Mouse (Mus musculus): Measurements from ENCODE around the gene Ackr1. TPM values are rescaled to one million over a fixed set of nuclear protein-coding genes. Genes with fewer than 3 reads are reported as not detected.

Ackr1 gene
- total RNA-seq, 2 experiments from 2014 or later, result 81.0 to 90.2 TPM

DNA sequence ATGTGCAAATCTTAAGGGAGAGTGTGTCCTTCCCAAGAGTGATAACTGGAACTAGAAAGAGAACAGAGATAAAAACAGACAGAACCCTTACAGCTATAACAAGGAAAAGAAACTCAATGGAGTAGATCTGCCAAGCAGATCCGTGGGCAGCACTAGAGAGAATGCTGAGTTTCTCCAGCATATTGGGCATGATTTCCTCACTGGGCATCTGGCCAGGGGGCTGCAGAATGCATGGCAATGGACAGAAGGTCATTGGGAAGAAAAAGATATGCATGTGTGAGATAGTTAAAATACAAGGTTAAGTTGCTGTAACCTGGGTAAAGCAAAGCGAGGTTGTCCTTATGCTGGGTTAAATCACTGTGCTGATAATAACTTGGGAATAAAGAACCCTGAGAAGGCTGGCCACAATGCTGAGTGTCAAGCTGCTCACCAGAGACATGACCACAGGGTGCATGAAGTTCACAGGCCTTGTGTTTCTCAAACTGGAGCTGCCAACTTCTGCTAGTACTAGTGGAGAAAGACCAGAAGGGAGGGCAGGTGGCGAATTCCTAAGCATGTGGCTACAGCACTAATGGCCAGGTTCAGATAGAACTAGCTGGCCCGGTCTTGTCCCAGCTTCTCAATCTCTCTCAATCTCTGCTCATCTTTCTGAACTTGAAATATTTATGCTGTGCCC is 30.7 kb upstream of the Ackr1 start:
- intact Hi-C loops (cut with DNase I), result loop anchor here (10.0 kb wide), 1 partner anchor 609 kb away; no protein-coding TSS in a partner anchor
- peak overlapping the region; percentile 3; the same call in 1 of the 2 replicates for H3K4me3 ChIP-seq
- no peak overlapping the region for H3K27ac ChIP-seq
- DNase-seq (ENCODE audit: extremely low spot score in 1 of 2, low spot score in 2 of 2), result no peak
- TF ChIP-seq CTCF (IDR thresholded peaks at IDR 0.05), result no peak

DNA sequence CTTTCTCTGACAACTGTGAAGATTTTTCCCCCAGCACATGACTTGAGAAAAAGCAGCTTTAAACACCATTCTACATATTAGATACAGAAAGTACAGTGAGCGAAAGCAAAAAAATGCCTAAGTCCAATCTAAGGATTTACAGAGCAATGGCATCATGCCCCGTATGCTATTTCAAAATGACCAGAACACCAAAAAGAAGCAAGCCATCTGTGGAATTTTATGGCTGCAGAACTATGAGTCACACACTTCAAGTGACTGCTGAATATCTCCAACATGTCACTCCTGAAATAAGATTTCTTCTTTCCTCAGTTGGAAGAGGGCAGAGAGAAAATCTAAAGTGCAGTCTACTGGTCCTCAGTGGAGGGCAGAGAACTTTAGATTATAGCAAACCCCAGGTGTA is 29.9 kb upstream of the Ackr1 start:
- intact Hi-C loops (cut with DNase I), result loop anchor here (10.0 kb wide), 1 partner anchor 609 kb away; no protein-coding TSS in a partner anchor
- TF ChIP-seq CTCF (IDR thresholded peaks at IDR 0.05), result no peak
- DNase-seq (ENCODE audit: extremely low spot score in 1 of 2, low spot score in 2 of 2), result no peak
- H3K4me3 ChIP-seq, result peak overlapping the region; percentile 3; the same call in 1 of the 2 replicates
- H3K27ac ChIP-seq, result no peak overlapping the region

- no peak for TF ChIP-seq CTCF (IDR thresholded peaks at IDR 0.05)
- intact Hi-C loops (cut with DNase I), result loop anchor here (10.0 kb wide), 1 partner anchor 607 kb away; no protein-coding TSS in a partner anchor
- Histone ChIP-seq H3K4me3 (no peak overlapping the region), H3K27ac (no peak overlapping the region)
- no peak for DNase-seq (ENCODE audit: extremely low spot score in 1 of 2, low spot score in 2 of 2)
Observed at GRCm38 (mm10) chr1:173361651-173362050, 28.1 kb upstream of the Ackr1 start.

DNA sequence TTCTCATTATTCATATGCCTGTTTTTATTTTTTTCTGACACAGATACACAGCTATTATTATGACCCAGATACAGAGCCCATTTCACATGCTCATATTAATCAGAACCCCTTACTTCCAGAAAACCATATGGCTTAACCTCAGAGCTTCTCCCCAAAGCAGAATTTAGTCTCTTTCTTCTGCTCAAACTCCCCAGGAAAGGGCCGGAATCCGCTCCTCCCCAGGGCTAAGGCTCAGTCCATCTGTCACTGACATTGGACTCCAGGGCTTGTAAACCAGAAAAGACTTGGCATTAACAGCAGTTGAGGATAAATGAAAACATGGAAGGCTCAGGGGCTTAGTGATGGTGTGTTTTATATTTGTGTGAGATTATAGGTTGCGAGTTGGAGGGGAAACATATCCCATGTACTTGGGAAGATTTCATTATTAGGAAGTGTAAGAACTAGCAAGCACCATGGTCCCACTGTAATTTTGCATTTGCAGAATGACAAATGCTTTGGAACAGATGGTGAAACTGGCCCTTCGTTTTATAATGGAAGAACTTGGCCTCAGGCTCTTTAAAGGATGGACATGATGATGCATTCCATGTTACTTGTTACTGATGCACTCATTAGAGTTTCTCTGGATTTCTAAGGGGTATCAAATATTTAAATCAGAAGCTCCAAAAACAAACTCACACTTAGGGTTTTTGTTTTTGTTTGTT is 26.2 kb upstream of the Ackr1 start:
- Histone ChIP-seq H3K4me3 (no peak overlapping the region), H3K27ac (no peak overlapping the region)
- no peak for DNase-seq (ENCODE audit: extremely low spot score in 1 of 2, low spot score in 2 of 2)
- TF ChIP-seq CTCF (IDR thresholded peaks at IDR 0.05), result no peak
- intact Hi-C loops (cut with DNase I), result loop anchor here (10.0 kb wide), 1 partner anchor 605 kb away; no protein-coding TSS in a partner anchor

GRCm38 (mm10) chr1:173357799-173358198 is 24.2 kb upstream of the Ackr1 start:
- intact Hi-C loops (cut with DNase I), result loop anchor here (1.0 kb wide), 2 partner anchors 10 to 20 kb away; partner anchors contain the start of gene Cadm3
- DNase-seq (ENCODE audit: extremely low spot score in 1 of 2, low spot score in 2 of 2), result peak in 1 of 2 experiments; percentile 54
- Histone ChIP-seq H3K4me3 (no peak overlapping the region), H3K27ac (0 out of 2 replicates have a peak overlapping the region, but pooled peaks have one; percentile 40)
- no peak for TF ChIP-seq CTCF (IDR thresholded peaks at IDR 0.05)

DNA sequence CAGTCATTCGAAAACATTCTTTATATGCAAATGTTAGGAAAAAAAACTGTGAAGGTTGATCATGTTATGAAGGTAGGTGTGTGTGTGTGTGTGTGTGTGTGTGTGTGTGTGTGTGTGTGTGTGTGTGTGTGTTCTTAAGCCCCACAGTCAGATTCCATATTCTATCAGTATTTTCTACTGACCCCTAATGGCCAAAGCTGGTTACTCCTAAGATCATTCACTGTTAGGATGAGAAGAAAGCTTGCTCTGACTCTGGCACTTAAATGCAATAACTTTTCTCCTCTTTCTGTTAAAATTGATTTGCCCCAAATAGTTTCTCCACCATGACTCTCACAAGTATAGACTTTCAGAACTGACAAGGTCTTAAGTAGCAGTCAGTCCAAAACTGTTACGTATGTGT is 23.1 kb upstream of the Ackr1 start:
- intact Hi-C loops (cut with DNase I), result loop anchor here (1.0 kb wide), 2 partner anchors 11 to 19 kb away; partner anchors contain the start of gene Cadm3
- TF ChIP-seq CTCF (IDR thresholded peaks at IDR 0.05), result peak; percentile 21; the same call in 1 of the 2 replicates
- DNase-seq (ENCODE audit: extremely low spot score in 1 of 2, low spot score in 2 of 2), result no peak
- Histone ChIP-seq H3K4me3 (no peak overlapping the region), H3K27ac (no peak overlapping the region)

DNA sequence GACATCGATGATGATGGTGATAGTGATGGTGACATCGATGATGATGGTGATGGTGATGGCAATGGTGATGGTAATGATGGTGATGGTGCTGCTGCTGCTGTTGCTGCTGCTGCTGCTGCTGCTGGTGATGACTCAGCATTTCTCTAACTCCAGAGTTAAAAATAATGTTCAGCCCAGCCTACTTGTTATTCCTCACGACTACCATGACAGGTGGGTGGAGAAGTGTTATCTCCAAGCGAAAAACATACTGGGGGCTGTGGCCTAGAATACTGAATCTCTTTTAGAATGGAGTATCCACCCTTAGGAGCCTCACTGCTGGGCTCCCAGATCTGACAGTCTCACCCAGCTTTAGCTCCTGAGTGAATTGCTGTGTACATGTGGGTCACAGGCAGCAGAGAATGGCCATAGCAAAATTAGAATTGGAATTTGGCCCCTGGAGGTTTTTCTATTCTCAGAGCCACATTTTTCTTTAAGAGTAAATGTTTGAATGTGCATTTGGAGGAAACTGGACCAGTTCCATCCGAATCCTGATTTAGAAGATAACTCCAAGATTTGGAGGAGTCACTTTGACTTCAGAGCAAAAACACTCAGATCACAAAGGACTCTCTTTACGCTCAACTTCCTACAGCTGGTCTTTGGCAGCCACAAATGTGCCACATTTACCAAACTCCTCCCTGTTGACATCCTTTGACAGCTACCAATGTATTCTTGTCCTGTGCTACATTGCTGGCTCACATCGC is 21.7 kb upstream of the Ackr1 start:
- Histone ChIP-seq H3K4me3 (no peak overlapping the region), H3K27ac (peak overlapping the region; percentile 37)
- TF ChIP-seq CTCF (IDR thresholded peaks at IDR 0.05), result no peak
- intact Hi-C loops (cut with DNase I), result loop anchor here (2.0 kb wide), 1 partner anchor 14 kb away; no protein-coding TSS in a partner anchor
- DNase-seq (ENCODE audit: extremely low spot score in 1 of 2, low spot score in 2 of 2), result peak in 1 of 2 experiments; percentile 29

- intact Hi-C loops (cut with DNase I), result no loop called here
- DNase-seq (ENCODE audit: extremely low spot score in 1 of 2, low spot score in 2 of 2), result no peak
- TF ChIP-seq CTCF (IDR thresholded peaks at IDR 0.05), result no peak
- Histone ChIP-seq H3K27ac (no peak within 1 kb of the TSS), H3K4me3 (no peak within 1 kb of the TSS)
Observed at GRCm38 (mm10) chr1:173350372-173350957, 16.9 kb upstream of the Ackr1 start, which contains the start of gene Aim2. Gene Aim2, plus strand, starts transcription at chr1:173350879.

GRCm38 (mm10) chr1:173349946-173350345 is 16.4 kb upstream of the Ackr1 start:
- no peak overlapping the region for H3K27ac ChIP-seq
- no peak for TF ChIP-seq CTCF (IDR thresholded peaks at IDR 0.05)
- no peak overlapping the region for H3K4me3 ChIP-seq
- DNase-seq (ENCODE audit: extremely low spot score in 1 of 2, low spot score in 2 of 2), result no peak
- intact Hi-C loops (cut with DNase I), result no loop called here

GRCm38 (mm10) chr1:173349192-173349591 is 15.6 kb upstream of the Ackr1 start:
- no peak for DNase-seq (ENCODE audit: extremely low spot score in 1 of 2, low spot score in 2 of 2)
- intact Hi-C loops (cut with DNase I), result no loop called here
- Histone ChIP-seq H3K4me3 (no peak overlapping the region), H3K27ac (no peak overlapping the region)
- TF ChIP-seq CTCF (IDR thresholded peaks at IDR 0.05), result no peak

DNA sequence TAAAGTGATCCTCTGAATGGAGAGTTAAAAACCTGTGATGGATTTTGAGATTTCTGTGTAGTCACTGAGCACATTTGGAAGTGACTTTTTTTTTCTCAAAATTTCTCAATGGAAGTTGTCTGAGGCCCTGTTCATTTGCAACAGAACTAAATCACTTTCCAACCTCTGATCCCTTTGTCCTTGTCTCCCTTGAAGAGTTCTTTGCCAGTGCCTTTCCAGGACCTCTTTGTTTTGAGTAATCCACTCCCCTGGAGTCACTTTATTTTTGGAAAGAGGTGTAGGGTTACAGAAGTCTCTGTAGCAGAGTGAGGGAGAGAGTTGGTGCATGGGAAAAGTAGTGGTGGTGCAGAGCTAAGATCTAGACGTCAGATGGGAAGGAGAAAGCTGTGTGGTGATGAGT is 15.0 kb upstream of the Ackr1 start:
- no peak overlapping the region for H3K27ac ChIP-seq
- no peak for DNase-seq (ENCODE audit: extremely low spot score in 1 of 2, low spot score in 2 of 2)
- no peak overlapping the region for H3K4me3 ChIP-seq
- no peak for TF ChIP-seq CTCF (IDR thresholded peaks at IDR 0.05)
- intact Hi-C loops (cut with DNase I), result no loop called here

Measured in left cerebral cortex, adult 2 months (tissue).